Mouse (Mus musculus) layer of hippocampus, adult 9-11 months (tissue): ENCODE data around the gene Cnr2.

Source experiments
- DNase-seq: peaks from one replicate; pipeline ENCODE4 v3.0.0; 2022

Gene Cnr2

GRCm38 (mm10) chr4:135909326-135910066, 14.3 kb downstream of the Cnr2 start:
- no peak for DNase-seq

GRCm38 (mm10) chr4:135911531-135911930, 16.3 kb downstream of the Cnr2 start:
- no peak for DNase-seq

GRCm38 (mm10) chr4:135912164-135912563, 17.0 kb downstream of the Cnr2 start:
- DNase-seq, result no peak

- DNase-seq, result no peak
Measured at GRCm38 (mm10) chr4:135912835-135913234, 17.6 kb downstream of the Cnr2 start.

- no peak for DNase-seq
Measured at GRCm38 (mm10) chr4:135913433-135913832, 18.2 kb downstream of the Cnr2 start.

GRCm38 (mm10) chr4:135918635-135919279, 23.6 kb downstream of the Cnr2 start:
- peak; percentile 46 for DNase-seq

GRCm38 (mm10) chr4:135919280-135919639, 24.1 kb downstream of the Cnr2 start:
- no peak for DNase-seq

GRCm38 (mm10) chr4:135920304-135921241, 25.4 kb downstream of the Cnr2 start, which contains the start of gene Fuca1:
TSS of gene Fuca1 (plus strand) at chr4:135920735.
- peak; percentile 95 for DNase-seq

GRCm38 (mm10) chr4:135921257-135922120, 26.3 kb downstream of the Cnr2 start:
- DNase-seq, result no peak

GRCm38 (mm10) chr4:135922190-135922589, 27.0 kb downstream of the Cnr2 start:
- no peak for DNase-seq

GRCm38 (mm10) chr4:135924418-135924817, 29.2 kb downstream of the Cnr2 start:
- no peak for DNase-seq

- DNase-seq, result no peak
Measured at GRCm38 (mm10) chr4:135925341-135925740, 30.1 kb downstream of the Cnr2 start.

GRCm38 (mm10) chr4:135926195-135926808, 31.1 kb downstream of the Cnr2 start:
- DNase-seq, result no peak

- DNase-seq, result no peak
Measured at GRCm38 (mm10) chr4:135926861-135927260, 31.7 kb downstream of the Cnr2 start.

- no peak for DNase-seq
Measured at GRCm38 (mm10) chr4:135928376-135928775, 33.2 kb downstream of the Cnr2 start.

GRCm38 (mm10) chr4:135929405-135929804, 34.2 kb downstream of the Cnr2 start:
- DNase-seq, result no peak

GRCm38 (mm10) chr4:135929828-135930227, 34.6 kb downstream of the Cnr2 start:
- DNase-seq, result no peak

- DNase-seq, result no peak
Measured at GRCm38 (mm10) chr4:135930239-135930638, 35.0 kb downstream of the Cnr2 start.

GRCm38 (mm10) chr4:135931832-135932231, 36.6 kb downstream of the Cnr2 start:
- DNase-seq, result no peak

GRCm38 (mm10) chr4:135934708-135935500, 39.7 kb downstream of the Cnr2 start:
- DNase-seq, result no peak

- DNase-seq, result no peak
Measured at GRCm38 (mm10) chr4:135935502-135935901, 40.3 kb downstream of the Cnr2 start.
